Mouse (Mus musculus) G1E (cell line): ENCODE data around the gene Gm7075.

ENCODE experiments used
- CTCF ChIP-seq: IDR thresholded peaks from 2 replicates; pipeline ENCODE4 v1.5.1; 2012; ENCODE audit warnings: low read depth, low read length, inconsistent platforms, mixed read lengths
- GATA1 ChIP-seq: IDR thresholded peaks from 2 replicates; pipeline ENCODE4 v1.6.1; 2012; ENCODE audit warnings: borderline replicate concordance, low read length, inconsistent platforms, mixed read lengths
- TAL1 ChIP-seq: conservative IDR thresholded peaks from 2 replicates; pipeline ENCODE4 v1.6.1; 2012; ENCODE audit warnings: low read depth, low read length, inconsistent platforms, mixed read lengths

- TF ChIP-seq CTCF (no peak), GATA1 (no peak), TAL1 (no peak)
These were observed 39.3 kb upstream of the Gm7075 start for GRCm38 (mm10) chr10:63460935-63461334.
